Mouse (Mus musculus) CH12.LX (cell line): Measurements from ENCODE around the gene Gm20388. TPM values are rescaled to one million over a fixed set of nuclear protein-coding genes. Genes with fewer than 3 reads are reported as not detected.

ENCODE experiments used
- DNase-seq: peaks from one replicate; pipeline ENCODE4 v3.0.0-alpha.2; 2013; ENCODE audit errors: extremely low read depth
- H3K27ac ChIP-seq: 2 replicates; pipeline ENCODE4 v1.5.1; 2012; ENCODE audit warnings: low read depth, mild to moderate bottlenecking, control low read depth, moderate library complexity; ENCODE audit not compliant: insufficient read depth
- H3K27me3 ChIP-seq: replicated peaks from 2 replicates; pipeline ENCODE3; 2012; ENCODE audit warnings: inconsistent platforms
- H3K36me3 ChIP-seq, 2 experiments: replicated peaks in 1 of 2; 2 replicates each; pipeline versions ENCODE3 to v1.6.1; 2012; ENCODE audit warnings: inconsistent platforms in 1 of 2, low read length in 1 of 2, mild to moderate bottlenecking in 1 of 2, mixed read lengths in 1 of 2, moderate library complexity in 1 of 2; ENCODE audit not compliant: control insufficient read depth in 1 of 2, insufficient read depth in 1 of 2
- H3K4me1 ChIP-seq, 2 experiments: 2 replicates each; pipeline ENCODE4 v1.6.1; 2012; ENCODE audit warnings: inconsistent platforms in 1 of 2, moderate library complexity in 1 of 2; ENCODE audit not compliant: insufficient read depth in 2 of 2, control insufficient read depth in 1 of 2
- H3K4me2 ChIP-seq: 2 replicates; pipeline ENCODE4 v1.6.1; 2012; ENCODE audit warnings: low read depth, mild to moderate bottlenecking, control low read depth; ENCODE audit not compliant: poor library complexity, insufficient read depth, severe bottlenecking
- H3K4me3 ChIP-seq, 3 experiments: fragments of 150-350 bp in 1 of 3; sonication (generic) in 1 of 3; replicated peaks in 1 of 3; 2 replicates each; pipeline versions ENCODE3 to v1.5.1; 2011 to 2012; ENCODE audit warnings: low read depth in 2 of 3, low read length in 2 of 3, mild to moderate bottlenecking in 2 of 3, moderate library complexity in 2 of 3, control low read depth in 1 of 3, improper control_type of control experiment in 1 of 3, inconsistent platforms in 1 of 3, mixed read lengths in 1 of 3; ENCODE audit not compliant: poor library complexity in 1 of 3
- H3K79me2 ChIP-seq: replicated peaks from 2 replicates; pipeline ENCODE4 v1.6.1; 2012; ENCODE audit warnings: mild to moderate bottlenecking, moderate library complexity; ENCODE audit not compliant: control insufficient read depth, poor library complexity, insufficient read depth, severe bottlenecking; ENCODE audit errors: extremely low read depth
- H3K9ac ChIP-seq: 2 replicates; pipeline ENCODE4 v1.6.1; 2012; ENCODE audit warnings: low read depth, mild to moderate bottlenecking, control low read depth, moderate library complexity; ENCODE audit not compliant: insufficient read depth
- H3K9me3 ChIP-seq: replicated peaks from 2 replicates; pipeline ENCODE3; 2012; ENCODE audit warnings: low read length, inconsistent platforms, mixed read lengths
- BHLHE40 ChIP-seq: IDR thresholded peaks from 2 replicates; pipeline ENCODE4 v1.6.1; 2011; ENCODE audit warnings: mild to moderate bottlenecking, low read depth, low read length, improper control_type of control experiment
- CTCF ChIP-seq, 2 experiments: IDR thresholded peaks in 1 of 2; conservative IDR thresholded peaks in 1 of 2; 2 replicates each; pipeline ENCODE4 v1.5.1; 2011 to 2012; ENCODE audit warnings: low read depth in 2 of 2, low read length in 2 of 2, improper control_type of control experiment in 1 of 2, inconsistent platforms in 1 of 2, mild to moderate bottlenecking in 1 of 2, moderate library complexity in 1 of 2
- E2F4 ChIP-seq: IDR thresholded peaks from 2 replicates; pipeline ENCODE4 v1.6.1; 2011; ENCODE audit warnings: low read depth, low read length, improper control_type of control experiment; ENCODE audit not compliant: insufficient replicate concordance
- ELF1 ChIP-seq: IDR thresholded peaks from 2 replicates; pipeline ENCODE4 v1.6.1; 2014; ENCODE audit warnings: low read depth, mild to moderate bottlenecking, inconsistent platforms, low read length, improper control_type of control experiment
- EP300 ChIP-seq: IDR thresholded peaks from 2 replicates; pipeline ENCODE4 v1.6.1; 2011; ENCODE audit warnings: low read length, improper control_type of control experiment
- JUN ChIP-seq: IDR thresholded peaks from 2 replicates; pipeline ENCODE4 v1.6.1; 2011; ENCODE audit warnings: low read depth, mild to moderate bottlenecking, low read length, improper control_type of control experiment, moderate library complexity; ENCODE audit not compliant: insufficient read depth
- MAFK ChIP-seq: IDR thresholded peaks from 2 replicates; pipeline ENCODE4 v1.6.1; 2011; ENCODE audit warnings: low read length, improper control_type of control experiment; ENCODE audit not compliant: insufficient replicate concordance
- MAX ChIP-seq: IDR thresholded peaks from 2 replicates; pipeline ENCODE4 v1.6.1; 2011; ENCODE audit warnings: low read length, improper control_type of control experiment
- MXI1 ChIP-seq: IDR thresholded peaks from 2 replicates; pipeline ENCODE4 v1.6.1; 2011; ENCODE audit warnings: mild to moderate bottlenecking, low read depth, low read length, improper control_type of control experiment
- NRF1 ChIP-seq: IDR thresholded peaks from 2 replicates; pipeline ENCODE4 v1.6.1; 2014; ENCODE audit warnings: low read depth, mild to moderate bottlenecking, inconsistent platforms, low read length, improper control_type of control experiment, moderate library complexity
- PAX5 ChIP-seq: IDR thresholded peaks from 2 replicates; pipeline ENCODE4 v1.6.1; 2012; ENCODE audit warnings: low read length, inconsistent platforms, mixed read lengths
- UBTF ChIP-seq: IDR thresholded peaks from 2 replicates; pipeline ENCODE4 v1.6.1; 2012; ENCODE audit warnings: low read depth, mild to moderate bottlenecking, inconsistent platforms, low read length, improper control_type of control experiment, moderate library complexity
- USF1 ChIP-seq: IDR thresholded peaks from 2 replicates; pipeline ENCODE4 v1.6.1; 2014; ENCODE audit warnings: low read depth, mild to moderate bottlenecking, inconsistent platforms, low read length, improper control_type of control experiment
- ZNF384 ChIP-seq: IDR thresholded peaks from 2 replicates; pipeline ENCODE4 v1.6.1; 2012; ENCODE audit warnings: low read depth, low read length, improper control_type of control experiment, inconsistent platforms
- dilution Hi-C: fragments of 300-500 bp; cut with MboI; formaldehyde crosslinking; loops from 2 replicates; pipeline ENCODE4 v1.14.3; 2020; ENCODE audit warnings: low sequenced_read_pairs; ENCODE audit not compliant: extremely low pct_unique_long_range_greater_than_20kb, extremely low pct_ligation_motif_present
- in situ Hi-C: fragments of 300-500 bp; cut with MboI; formaldehyde crosslinking; loops from 3 replicates; pipeline ENCODE4 v1.14.3; 2019; ENCODE audit warnings: low sequenced_read_pairs, low pct_ligation_motif_present, low pct_unique_long_range_greater_than_20kb, mixed read lengths
- polyA plus RNA-seq: library from polyadenylated mRNA; unstranded; fragments of >175 nt; gene quantifications from 2 replicates; pipeline ENCODE4 v1.2.1, GENCODE M21; 2012; ENCODE audit warnings: low read depth; ENCODE audit not compliant: insufficient read length
- total RNA-seq, 2 experiments: library from RNA; depleted of rRNA; stranded (reverse); fragments of 300-350 nt in 1 of 2; fragments of >200 nt in 1 of 2; gene quantifications; 2 replicates each; pipeline ENCODE4 v1.2.3; 2012 to 2014

The Gm20388 gene
- total and polyA plus RNA-seq, 3 experiments = 14.8 to 26.3 (median 22.2) TPM

DNA sequence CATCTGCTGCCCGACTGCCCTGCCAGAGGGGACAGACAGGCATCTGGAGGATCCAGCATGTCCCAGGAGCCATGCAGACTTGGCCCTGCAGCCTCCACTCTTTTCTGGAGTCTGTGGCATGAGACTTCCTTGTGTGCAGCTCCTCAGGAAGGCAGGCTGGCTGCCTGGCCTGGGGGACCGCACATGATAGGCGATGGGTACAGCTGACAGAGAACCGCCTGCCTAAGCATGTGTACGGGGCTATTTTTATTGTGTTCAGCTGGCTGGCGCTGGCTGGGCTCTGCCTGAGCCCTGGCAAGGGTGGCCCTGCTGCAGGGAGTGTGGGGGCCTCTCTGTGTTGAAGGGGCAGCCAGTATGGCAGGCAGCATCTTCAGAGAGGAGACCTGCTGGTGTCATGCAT lies 573.8 kb downstream of the Gm20388 start:
- no peak for DNase-seq
- TF ChIP-seq MAX (no peak), EP300 (no peak), JUN (no peak), ZNF384 (no peak), UBTF (no peak), E2F4 (no peak), MXI1 (no peak), PAX5 (no peak), MAFK (no peak), NRF1 (no peak), ELF1 (no peak), USF1 (no peak), BHLHE40 (no peak), CTCF (conservative IDR thresholded peaks at IDR 0.05 in 1 of 2, IDR thresholded peaks at IDR 0.05 in 1 of 2; ENCODE audit: low read depth in 2 of 2, low read length in 2 of 2) (no peak)
- Histone ChIP-seq H3K27me3 (no peaks in the 10 kb centered on the region), H3K4me1 (peaks cover 38 to 63% of the 10 kb centered on the region in 2 experiments), H3K27ac (no peak overlapping the region), H3K4me2 (no peak overlapping the region), H3K9me3 (peaks cover 6% of the 10 kb centered on the region), H3K79me2 (peaks cover 8% of the 10 kb centered on the region), H3K36me3 (no peaks in the 10 kb centered on the region), H3K9ac (no peak overlapping the region), H3K4me3 (no peak overlapping the region)
- in situ Hi-C loops = no loop called here
- dilution Hi-C loops = no loop called here

DNA sequence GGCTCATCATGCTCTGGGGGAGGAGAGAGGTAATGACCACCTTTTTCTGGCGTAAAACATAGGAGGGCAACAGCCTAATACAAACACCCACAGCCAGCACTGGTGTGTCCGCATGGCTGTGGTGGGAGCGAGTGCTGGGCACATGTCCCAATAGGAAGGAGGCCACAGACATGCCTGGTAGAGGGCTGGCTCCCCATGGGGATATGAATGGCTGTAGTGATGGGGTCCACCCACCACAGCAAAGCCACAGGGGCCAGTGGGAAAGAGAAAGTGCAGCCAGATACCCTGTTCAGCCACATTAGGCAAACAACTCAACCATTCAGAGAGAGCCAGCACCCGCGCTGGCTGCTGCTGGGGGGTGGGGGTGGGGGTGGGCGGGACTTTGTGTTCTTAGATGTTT lies 574.5 kb downstream of the Gm20388 start:
- H3K4me3 ChIP-seq = no peak overlapping the region
- H3K4me2 ChIP-seq = no peak overlapping the region
- no peak overlapping the region for H3K9ac ChIP-seq
- in situ Hi-C loops = no loop called here
- peaks cover 38 to 59% of the 10 kb centered on the region in 2 experiments for H3K4me1 ChIP-seq
- dilution Hi-C loops = no loop called here
- no peaks in the 10 kb centered on the region for H3K27me3 ChIP-seq
- H3K36me3 ChIP-seq = no peaks in the 10 kb centered on the region
- H3K9me3 ChIP-seq = peaks cover 6% of the 10 kb centered on the region
- peak overlapping the region; percentile 2; the same call in 1 of the 2 replicates for H3K27ac ChIP-seq
- TF ChIP-seq MAX (0 out of 2 replicates have a peak, but pooled peaks have one; percentile 13), UBTF (no peak)
- TF ChIP-seq, all 38 proteins: peak for 1
- peaks cover 15% of the 10 kb centered on the region for H3K79me2 ChIP-seq
- no peak for DNase-seq
